Mouse (Mus musculus) mouse trophoblast stem cell (cell line): ENCODE data around the gene Gm21822.
"Not testable (repeated sequence)": the region's sequence is repeated elsewhere in the genome, so short reads cannot be mapped to it uniquely, and the experiment has no call there.

Experiments
- in situ Hi-C, 2 experiments: fragments of 300-500 bp; cut with MseI, MboI; formaldehyde crosslinking; loops; 2 replicates in 1 of 2; 3 replicates in 1 of 2; pipeline ENCODE4 v1.15.1; 2025

Gene Gm21822

GRCm38 (mm10) chrY:18654182-18654581 lies at the start of gene Gm21822:
Gm21822 (plus strand) TSS chrY:18654482.
- in situ Hi-C loops = not testable (repeated sequence)
